Mouse (Mus musculus): ENCODE data around the gene Katnbl1.
"Not testable (repeated sequence)": the region's sequence is repeated elsewhere in the genome, so short reads cannot be mapped to it uniquely, and the experiment has no call there.

Gene Katnbl1

GRCm38 (mm10) chr2:112392689-112393088 is 13.7 kb downstream of the Katnbl1 start:
- DNase-seq (ENCODE audit: low spot score in 2 of 2) = no peak

GRCm38 (mm10) chr2:112393958-112394357 is 14.9 kb downstream of the Katnbl1 start:
- DNase-seq (ENCODE audit: low spot score in 2 of 2) = no peak

- no peak for DNase-seq (ENCODE audit: low spot score in 2 of 2)
Measured at GRCm38 (mm10) chr2:112396649-112397048, 17.6 kb downstream of the Katnbl1 start.

- no peak for DNase-seq (ENCODE audit: low spot score in 2 of 2)
Measured at GRCm38 (mm10) chr2:112407030-112407429, 28.0 kb downstream of the Katnbl1 start.

- no peak for DNase-seq (ENCODE audit: low spot score in 2 of 2)
Measured at GRCm38 (mm10) chr2:112425308-112425707, 46.3 kb downstream of the Katnbl1 start.

- DNase-seq (ENCODE audit: low spot score in 2 of 2) = not testable (repeated sequence)
Measured at GRCm38 (mm10) chr2:112428534-112428933, 49.5 kb downstream of the Katnbl1 start.

- no peak for DNase-seq (ENCODE audit: low spot score in 2 of 2)
Measured at GRCm38 (mm10) chr2:112429665-112430064, 50.7 kb downstream of the Katnbl1 start.

GRCm38 (mm10) chr2:112430403-112430802 is 51.4 kb downstream of the Katnbl1 start:
- DNase-seq (ENCODE audit: low spot score in 2 of 2) = no peak

- DNase-seq (ENCODE audit: low spot score in 2 of 2) = no peak
Measured at GRCm38 (mm10) chr2:112432523-112432922, 53.5 kb downstream of the Katnbl1 start.

GRCm38 (mm10) chr2:112433359-112433758 is 54.3 kb downstream of the Katnbl1 start:
- DNase-seq (ENCODE audit: low spot score in 2 of 2) = no peak

- no peak for DNase-seq (ENCODE audit: low spot score in 2 of 2)
Measured at GRCm38 (mm10) chr2:112436292-112436691, 57.3 kb downstream of the Katnbl1 start.

GRCm38 (mm10) chr2:112437589-112437988 is 58.6 kb downstream of the Katnbl1 start:
- DNase-seq (ENCODE audit: low spot score in 2 of 2) = no peak

- DNase-seq (ENCODE audit: low spot score in 2 of 2) = no peak
Measured at GRCm38 (mm10) chr2:112443491-112443890, 64.5 kb downstream of the Katnbl1 start.

- no peak for DNase-seq (ENCODE audit: low spot score in 2 of 2)
Measured at GRCm38 (mm10) chr2:112445511-112445910, 66.5 kb downstream of the Katnbl1 start.

GRCm38 (mm10) chr2:112448046-112448445 is 69.0 kb downstream of the Katnbl1 start:
- DNase-seq (ENCODE audit: low spot score in 2 of 2) = not testable (repeated sequence)

- no peak for DNase-seq (ENCODE audit: low spot score in 2 of 2)
Measured at GRCm38 (mm10) chr2:112448510-112449059, 69.6 kb downstream of the Katnbl1 start.

GRCm38 (mm10) chr2:112449597-112450296 is 70.7 kb downstream of the Katnbl1 start:
- DNase-seq (ENCODE audit: low spot score in 2 of 2) = no peak

GRCm38 (mm10) chr2:112452513-112452912 is 73.5 kb downstream of the Katnbl1 start:
- not testable (repeated sequence) for DNase-seq (ENCODE audit: low spot score in 2 of 2)

GRCm38 (mm10) chr2:112454125-112454861 is 75.3 kb downstream of the Katnbl1 start:
- no peak for DNase-seq (ENCODE audit: low spot score in 2 of 2)

- DNase-seq (ENCODE audit: low spot score in 2 of 2) = peak; percentile 95 to 99
Measured at GRCm38 (mm10) chr2:112454862-112455564, 76.0 kb downstream of the Katnbl1 start, which contains the start of gene Emc7. Emc7 (plus strand) TSS chr2:112454997.

GRCm38 (mm10) chr2:112460557-112460956 is 81.5 kb downstream of the Katnbl1 start:
- no peak for DNase-seq (ENCODE audit: low spot score in 2 of 2)

Measured in urinary bladder, postnatal 4 days (tissue).